Mouse (Mus musculus) embryonic fibroblast, embryonic 13.5 days (primary cell): ENCODE data around the gene Igfn1.

Experiments used
- CTCF ChIP-seq: IDR thresholded peaks from 2 replicates; pipeline ENCODE4 v1.5.1; 2011; ENCODE audit warnings: mild to moderate bottlenecking, control low read depth, low read length, moderate library complexity, borderline replicate concordance; ENCODE audit not compliant: insufficient read depth
- POLR2A ChIP-seq: IDR thresholded peaks from 2 replicates; pipeline ENCODE4 v1.6.1; 2011; ENCODE audit warnings: low read depth, mild to moderate bottlenecking, control low read depth, low read length, moderate library complexity

DNA sequence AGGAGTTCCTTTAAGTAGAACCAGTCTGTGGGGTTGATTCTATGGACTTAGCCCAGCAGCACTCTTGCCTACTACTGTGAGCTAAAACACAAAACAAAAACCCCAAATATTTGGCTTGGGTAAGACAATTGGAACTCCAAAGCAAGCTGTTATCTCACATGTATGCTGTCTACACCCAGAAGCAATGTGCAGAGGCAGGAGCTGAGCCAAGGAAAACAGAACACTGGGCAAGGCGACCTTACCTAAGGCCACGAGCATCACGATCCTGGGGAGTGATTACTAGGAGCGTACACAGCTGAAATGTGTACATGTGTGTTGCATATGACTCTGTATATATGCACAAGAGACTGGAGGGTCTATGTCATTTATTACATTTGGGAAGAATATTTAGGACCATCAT is 7.4 kb upstream of the Igfn1 start:
- no peak for TF ChIP-seq POLR2A
- no peak for TF ChIP-seq CTCF
